Mouse (Mus musculus) small intestine, adult 10 weeks (tissue): ENCODE measurements around the gene Ryr1. TPM values are rescaled to one million over a fixed set of nuclear protein-coding genes. Genes with fewer than 3 reads are reported as not detected.

Source experiments
- polyA plus RNA-seq: library from polyadenylated mRNA; stranded (reverse); fragments of 350-450 nt; fragmentation: Illumina TruSeq; extraction: RNeasy Lipid Tissue Mini Kit (QIAGEN cat#74804); gene quantifications from one replicate; pipeline ENCODE4 v1.2.3, GENCODE M21; 2014; ENCODE audit warnings: low replicate concordance

Gene Ryr1
- polyA plus RNA-seq, result 0.04 TPM

GRCm38 (mm10) chr7:29124970-29125369 lies at the start of gene Ryr1:
Gene Ryr1 (minus strand): TSS chr7:29125179.

GRCm38 (mm10) chr7:29170066-29170754 lies 45.2 kb upstream of the Ryr1 start, which contains the start of the genes Ggn and Spred3:
Gene Ggn (plus strand): TSS chr7:29170210.
Gene Spred3 (minus strand): TSS chr7:29170411.

GRCm38 (mm10) chr7:29155838-29156782 lies 31.1 kb upstream of the Ryr1 start, which contains the start of gene Fam98c:
Gene Fam98c (minus strand): TSS chr7:29156234.

DNA sequence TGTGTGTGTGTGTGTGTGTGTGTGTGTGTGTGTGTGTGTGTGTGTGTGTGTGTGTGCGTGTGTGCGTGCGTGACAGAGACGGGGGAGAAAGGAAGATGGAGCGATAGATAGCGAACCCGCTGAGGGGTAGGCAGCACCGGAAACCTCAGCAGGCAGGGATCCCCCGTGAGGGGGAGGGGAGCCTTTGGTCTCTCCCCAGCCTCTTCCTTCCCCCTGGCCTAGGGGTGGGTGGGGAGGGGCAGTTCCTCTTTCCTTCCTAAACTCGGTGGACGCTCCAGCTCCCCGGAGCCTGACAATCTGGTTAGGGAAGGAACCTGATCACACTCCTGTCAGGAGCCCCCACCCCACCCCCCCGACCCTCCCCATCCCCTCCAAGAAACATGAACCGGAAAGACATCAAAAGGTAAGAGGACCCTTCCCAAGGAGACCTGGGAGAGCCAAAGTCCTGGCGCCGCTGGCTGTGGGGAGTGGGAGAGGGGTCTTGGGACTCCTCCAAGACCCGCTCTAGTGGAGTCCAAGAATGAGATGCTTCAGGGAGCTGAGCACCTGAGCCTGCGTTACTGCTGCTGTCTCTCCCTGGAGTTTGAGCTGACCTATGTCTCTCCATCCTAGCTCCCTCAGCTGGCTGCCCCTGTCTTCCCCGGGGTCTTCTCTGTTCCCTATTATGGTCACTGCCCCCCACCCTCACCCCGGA lies 9.9 kb upstream of the Ryr1 start, which contains the start of gene Rasgrp4:
Gene Rasgrp4, plus strand, starts transcription at position 159 of the 694 bp plus-strand sequence.

DNA sequence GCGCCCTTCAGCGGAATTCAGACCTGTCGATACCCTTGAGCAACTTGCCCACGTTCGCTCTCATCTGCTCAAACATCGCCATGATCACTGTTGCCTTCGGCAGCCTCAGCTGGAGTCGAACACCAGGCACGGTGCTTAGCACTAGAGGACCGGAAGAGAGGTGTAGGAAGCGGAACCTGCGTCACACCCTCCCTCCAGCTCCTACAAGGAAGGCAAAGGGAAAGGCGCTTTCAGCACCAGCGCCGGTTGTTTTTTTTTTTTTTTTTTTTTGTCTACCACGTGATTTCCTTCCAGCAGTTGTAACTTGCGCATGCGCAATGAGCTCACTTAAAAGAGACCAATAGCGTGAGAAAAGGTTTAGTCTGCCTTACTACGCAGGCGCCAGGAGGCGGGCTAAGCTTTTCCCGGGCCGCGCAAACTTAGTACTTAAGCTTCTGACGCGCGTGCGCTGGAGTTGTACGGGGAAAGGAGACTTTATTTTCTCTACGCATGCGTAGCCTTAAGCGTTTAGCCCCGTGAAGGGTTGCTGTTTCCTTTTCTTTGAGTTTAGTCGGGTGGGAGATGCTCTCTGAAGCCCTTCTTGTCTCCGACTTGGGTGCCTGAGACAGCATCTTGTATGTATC lies 143.2 kb downstream of the Ryr1 start, which contains the start of the genes Eif3k and Map4k1:
Gene Eif3k, minus strand, starts transcription at position 214 of the 623 bp plus-strand sequence.
Gene Map4k1, plus strand, starts transcription at position 400 of the 623 bp plus-strand sequence.

GRCm38 (mm10) chr7:28961927-28962670 lies 162.9 kb downstream of the Ryr1 start, which contains the start of gene Actn4:
Gene Actn4 (minus strand): TSS chr7:28962340.

Other genes starting within 250 kb of the Ryr1 start
- not detected for gene Capn12, start 243.8 kb downstream of the Ryr1 start, polyA plus RNA-seq
- gene Actn4, start 162.8 kb downstream of the Ryr1 start, polyA plus RNA-seq, result 59.8 TPM
- 2.5 TPM for gene Eif3k, start 143.3 kb downstream of the Ryr1 start, polyA plus RNA-seq
- 0.22 TPM for gene Map4k1, start 143.1 kb downstream of the Ryr1 start, polyA plus RNA-seq
- gene Rasgrp4, start 9.7 kb upstream of the Ryr1 start, polyA plus RNA-seq, result 1.3 TPM
- 14.6 TPM for gene Fam98c, start 31.1 kb upstream of the Ryr1 start, polyA plus RNA-seq
- gene Ggn, start 45.0 kb upstream of the Ryr1 start, polyA plus RNA-seq, result not detected
- 2.2 TPM for gene Spred3, start 45.2 kb upstream of the Ryr1 start, polyA plus RNA-seq
- gene Psmd8, start 55.5 kb upstream of the Ryr1 start, polyA plus RNA-seq, result 40.1 TPM
- gene Catsperg1, start 88.9 kb upstream of the Ryr1 start, polyA plus RNA-seq, result 0.41 TPM
- 8.2 TPM for gene Kcnk6, start 107.3 kb upstream of the Ryr1 start, polyA plus RNA-seq
- gene Yif1b, start 113.2 kb upstream of the Ryr1 start, polyA plus RNA-seq, result not detected
- 123 TPM for gene 2200002D01Rik, start 123.3 kb upstream of the Ryr1 start, polyA plus RNA-seq
- gene Spint2, start 156.7 kb upstream of the Ryr1 start, polyA plus RNA-seq, result 60.9 TPM
- not detected for gene Ppp1r14a, start 164.1 kb upstream of the Ryr1 start, polyA plus RNA-seq
- gene Dpf1, start 178.8 kb upstream of the Ryr1 start, polyA plus RNA-seq, result not detected